Mouse (Mus musculus) cortical plate, adult 2 months (tissue): ENCODE measurements around the gene Cd200r4.
"Not testable (repeated sequence)": the region's sequence is repeated elsewhere in the genome, so short reads cannot be mapped to it uniquely, and the experiment has no call there.

Experiments used
- CTCF ChIP-seq: fragments of 200-500 bp; IDR thresholded peaks from 2 replicates; pipeline ENCODE4 v1.5.1; 2011; ENCODE audit warnings: mild to moderate bottlenecking, control low read depth, low read length; ENCODE audit not compliant: insufficient read depth; ENCODE audit errors: extremely low read depth
- POLR2A ChIP-seq: fragments of 200-500 bp; IDR thresholded peaks from 2 replicates; pipeline ENCODE4 v1.6.1; 2011; ENCODE audit warnings: mild to moderate bottlenecking, low read length, control low read depth; ENCODE audit not compliant: insufficient read depth; ENCODE audit errors: extremely low read depth

DNA sequence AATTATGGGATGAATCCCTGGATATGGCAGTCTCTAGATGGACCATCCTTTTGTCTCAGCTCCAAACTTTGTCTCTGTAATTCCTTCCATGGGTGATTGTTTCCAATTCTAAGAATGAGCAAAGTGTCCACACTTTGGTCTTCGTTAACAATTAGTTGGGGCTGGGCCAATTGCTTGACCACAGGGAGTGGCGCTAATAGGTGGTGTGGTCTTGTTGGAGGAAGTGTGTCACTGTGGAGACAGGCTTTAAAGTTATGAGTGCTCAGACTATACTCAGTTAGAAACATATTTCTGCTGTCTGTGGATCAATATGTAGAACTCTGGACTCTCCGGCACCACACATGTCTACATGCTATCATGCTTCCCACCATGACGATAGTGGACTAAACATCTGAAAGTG, 1.3 kb upstream of the Cd200r4 start:
- not testable (repeated sequence) for TF ChIP-seq CTCF, POLR2A
